Mouse (Mus musculus): Measurements from ENCODE around the gene Camkv. TPM values are rescaled to one million over a fixed set of nuclear protein-coding genes. Genes with fewer than 3 reads are reported as not detected.
A peak's percentile ranks its signal among the peaks of the same experiment; 100 is the strongest.

The Camkv gene
- polyA plus RNA-seq, 1 experiment from 2014 or later, result 16.7 TPM

DNA sequence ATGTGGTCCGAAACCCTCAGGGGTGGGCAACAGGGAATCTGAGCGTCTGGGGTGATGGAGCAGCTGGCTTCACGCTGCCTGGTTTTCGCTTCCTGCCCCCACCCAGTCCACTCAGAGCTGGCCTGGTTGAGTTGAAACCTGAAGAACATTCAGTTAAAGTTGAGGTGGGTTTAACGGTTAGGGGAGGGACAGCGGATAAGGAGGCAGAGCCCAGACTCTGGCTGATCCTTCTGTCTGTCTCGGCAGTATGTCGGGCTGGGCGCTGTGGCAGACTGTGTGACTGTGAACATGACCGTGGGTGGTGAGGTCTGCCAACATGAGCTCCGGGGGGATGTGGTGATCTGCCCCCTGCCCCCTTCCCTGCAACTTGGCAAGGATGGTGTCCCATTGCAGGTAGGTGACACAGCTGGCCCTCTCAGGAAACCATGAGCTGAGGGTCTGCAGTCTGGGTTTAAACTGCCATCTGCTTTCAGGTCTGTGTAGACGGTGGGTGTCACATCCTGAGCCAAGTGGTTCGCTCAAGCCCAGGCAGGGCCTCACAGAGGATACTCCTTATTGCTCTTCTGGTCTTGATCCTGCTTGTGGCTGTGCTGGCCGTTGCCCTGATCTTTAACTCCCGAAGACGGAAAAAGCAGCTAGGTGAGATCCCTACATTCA is 20.6 kb upstream of the Camkv start:
- H3K9ac ChIP-seq (replicated peaks; ENCODE audit: low read length), result no peak overlapping the region
- no peaks in the 10 kb centered on the region for H3K9me3 ChIP-seq (ENCODE audit: control insufficient read depth, low read length)
- H3K27ac ChIP-seq (replicated peaks; ENCODE audit: low read depth, low read length), result no peak overlapping the region
- no peak overlapping the region for H3K4me3 ChIP-seq (replicated peaks; ENCODE audit: low read depth, low read length)
- H3K27me3 ChIP-seq (ENCODE audit: control insufficient read depth, insufficient read depth, low read length), result no peaks in the 10 kb centered on the region
- no peaks in the 10 kb centered on the region for H3K36me3 ChIP-seq (ENCODE audit: control insufficient read depth, insufficient read depth, low read length)
- no peak for DNase-seq
- ATAC-seq (ENCODE audit: low FRiP score, low TSS enrichment), result no peak
- WGBS, result 85% methylated on average over 16 of the region's 16 CpGs
- peaks cover 9% of the 10 kb centered on the region; the same call in 1 of the 2 replicates for H3K4me1 ChIP-seq (ENCODE audit: control insufficient read depth, insufficient read depth, low read length)
- H3K4me2 ChIP-seq (ENCODE audit: low read length), result no peak overlapping the region

GRCm38 (mm10) chr9:107917895-107918608 is 17.4 kb upstream of the Camkv start:
- peaks cover 9% of the 10 kb centered on the region; the same call in 1 of the 2 replicates for H3K4me1 ChIP-seq (ENCODE audit: control insufficient read depth, insufficient read depth, low read length)
- no peaks in the 10 kb centered on the region for H3K27me3 ChIP-seq (ENCODE audit: control insufficient read depth, insufficient read depth, low read length)
- H3K9ac ChIP-seq (replicated peaks; ENCODE audit: low read length), result no peak overlapping the region
- H3K27ac ChIP-seq (replicated peaks; ENCODE audit: low read depth, low read length), result 0 out of 2 replicates have a peak overlapping the region, but pooled peaks have one; percentile 32
- no peak for ATAC-seq (ENCODE audit: low FRiP score, low TSS enrichment)
- no peaks in the 10 kb centered on the region for H3K36me3 ChIP-seq (ENCODE audit: control insufficient read depth, insufficient read depth, low read length)
- WGBS, result 26% methylated on average over 13 of the region's 13 CpGs
- DNase-seq, result peak; percentile 79
- H3K4me2 ChIP-seq (ENCODE audit: low read length), result no peak overlapping the region
- no peaks in the 10 kb centered on the region for H3K9me3 ChIP-seq (ENCODE audit: control insufficient read depth, low read length)
- H3K4me3 ChIP-seq (replicated peaks; ENCODE audit: low read depth, low read length), result no peak overlapping the region

GRCm38 (mm10) chr9:107918884-107919283 is 16.6 kb upstream of the Camkv start:
- Histone ChIP-seq H3K36me3 (ENCODE audit: control insufficient read depth, insufficient read depth, low read length) (no peaks in the 10 kb centered on the region), H3K4me2 (ENCODE audit: low read length) (no peak overlapping the region), H3K9me3 (ENCODE audit: control insufficient read depth, low read length) (no peaks in the 10 kb centered on the region), H3K27me3 (ENCODE audit: control insufficient read depth, insufficient read depth, low read length) (no peaks in the 10 kb centered on the region), H3K4me1 (ENCODE audit: control insufficient read depth, insufficient read depth, low read length) (peaks cover 11% of the 10 kb centered on the region), H3K27ac (replicated peaks; ENCODE audit: low read depth, low read length) (no peak overlapping the region), H3K9ac (replicated peaks; ENCODE audit: low read length) (no peak overlapping the region), H3K4me3 (replicated peaks; ENCODE audit: low read depth, low read length) (no peak overlapping the region)
- no peak for DNase-seq
- 81% methylated on average over 6 of the region's 6 CpGs for WGBS
- no peak for ATAC-seq (ENCODE audit: low FRiP score, low TSS enrichment)

DNA sequence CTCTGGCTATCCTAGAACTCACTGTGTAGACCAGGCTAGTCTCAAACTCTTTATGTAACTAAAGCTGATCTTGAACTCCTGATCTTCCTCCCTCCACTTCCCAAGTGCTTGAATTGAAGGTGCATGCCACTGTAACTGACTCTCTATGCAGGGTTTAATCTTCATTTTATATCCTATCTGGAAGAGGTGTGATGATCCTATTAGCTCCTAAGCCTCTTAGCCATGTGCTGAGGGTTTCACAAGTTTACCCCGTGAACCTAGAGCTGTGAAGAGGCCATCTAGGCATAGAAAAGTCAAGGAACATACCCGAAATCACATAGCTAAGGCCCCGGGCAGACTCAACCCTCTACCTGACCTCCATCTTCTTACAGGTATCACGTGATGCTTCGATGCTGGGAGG is 16.0 kb upstream of the Camkv start:
- Histone ChIP-seq H3K9me3 (ENCODE audit: control insufficient read depth, low read length) (no peaks in the 10 kb centered on the region), H3K36me3 (ENCODE audit: control insufficient read depth, insufficient read depth, low read length) (no peaks in the 10 kb centered on the region), H3K27me3 (ENCODE audit: control insufficient read depth, insufficient read depth, low read length) (no peaks in the 10 kb centered on the region), H3K27ac (replicated peaks; ENCODE audit: low read depth, low read length) (no peak overlapping the region), H3K4me1 (ENCODE audit: control insufficient read depth, insufficient read depth, low read length) (peaks cover 16% of the 10 kb centered on the region), H3K4me3 (replicated peaks; ENCODE audit: low read depth, low read length) (no peak overlapping the region), H3K9ac (replicated peaks; ENCODE audit: low read length) (no peak overlapping the region), H3K4me2 (ENCODE audit: low read length) (no peak overlapping the region)
- DNase-seq, result no peak
- 77% methylated on average over 5 of the region's 5 CpGs for WGBS
- ATAC-seq (ENCODE audit: low FRiP score, low TSS enrichment), result no peak

DNA sequence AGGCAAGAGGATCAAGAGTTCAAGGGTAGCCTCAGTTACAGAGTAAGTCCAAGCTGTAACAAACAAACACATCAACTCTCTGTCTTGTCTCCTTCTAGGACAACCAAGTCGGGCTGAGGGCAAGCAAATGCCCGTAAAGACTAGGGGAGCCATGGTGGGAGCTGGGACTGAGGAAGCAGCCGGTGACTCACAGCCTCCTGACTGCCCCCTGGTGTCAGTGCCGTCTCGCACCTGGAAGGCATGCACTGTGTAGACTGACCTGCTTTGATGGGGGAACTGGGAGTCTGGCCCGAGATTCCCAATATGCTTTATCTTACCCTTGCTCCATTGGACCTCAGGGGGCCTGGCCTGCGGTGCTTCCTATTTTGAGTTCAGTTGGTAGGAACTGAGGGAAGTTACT is 12.5 kb upstream of the Camkv start:
- H3K4me1 ChIP-seq (ENCODE audit: control insufficient read depth, insufficient read depth, low read length), result peaks cover 26% of the 10 kb centered on the region
- 26% methylated on average over 7 of the region's 7 CpGs for WGBS

GRCm38 (mm10) chr9:107923956-107924355 is 11.5 kb upstream of the Camkv start:
- DNase-seq, result peak; percentile 20
- Histone ChIP-seq H3K27ac (replicated peaks; ENCODE audit: low read depth, low read length) (no peak overlapping the region), H3K4me3 (replicated peaks; ENCODE audit: low read depth, low read length) (no peak overlapping the region), H3K9ac (replicated peaks; ENCODE audit: low read length) (no peak overlapping the region; the same call in 1 of the 2 replicates), H3K27me3 (ENCODE audit: control insufficient read depth, insufficient read depth, low read length) (no peaks in the 10 kb centered on the region), H3K36me3 (ENCODE audit: control insufficient read depth, insufficient read depth, low read length) (no peaks in the 10 kb centered on the region), H3K4me2 (ENCODE audit: low read length) (no peak overlapping the region), H3K4me1 (ENCODE audit: control insufficient read depth, insufficient read depth, low read length) (peaks cover 18% of the 10 kb centered on the region), H3K9me3 (ENCODE audit: control insufficient read depth, low read length) (no peaks in the 10 kb centered on the region)
- 39% methylated on average over 6 of the region's 6 CpGs for WGBS
- ATAC-seq (ENCODE audit: low FRiP score, low TSS enrichment), result no peak

More for the DNA sequence above, 12.5 kb upstream of the Camkv start:
- DNase-seq (no peak), ATAC-seq (ENCODE audit: low FRiP score, low TSS enrichment) (no peak)
- no peak overlapping the region for H3K4me2 ChIP-seq (ENCODE audit: low read length)
- H3K4me3 ChIP-seq (replicated peaks; ENCODE audit: low read depth, low read length), result no peak overlapping the region
- no peaks in the 10 kb centered on the region for H3K27me3 ChIP-seq (ENCODE audit: control insufficient read depth, insufficient read depth, low read length)
- no peaks in the 10 kb centered on the region for H3K36me3 ChIP-seq (ENCODE audit: control insufficient read depth, insufficient read depth, low read length)
- H3K9ac ChIP-seq (replicated peaks; ENCODE audit: low read length), result no peak overlapping the region
- H3K27ac ChIP-seq (replicated peaks; ENCODE audit: low read depth, low read length), result no peak overlapping the region
- no peaks in the 10 kb centered on the region for H3K9me3 ChIP-seq (ENCODE audit: control insufficient read depth, low read length)

DNA sequence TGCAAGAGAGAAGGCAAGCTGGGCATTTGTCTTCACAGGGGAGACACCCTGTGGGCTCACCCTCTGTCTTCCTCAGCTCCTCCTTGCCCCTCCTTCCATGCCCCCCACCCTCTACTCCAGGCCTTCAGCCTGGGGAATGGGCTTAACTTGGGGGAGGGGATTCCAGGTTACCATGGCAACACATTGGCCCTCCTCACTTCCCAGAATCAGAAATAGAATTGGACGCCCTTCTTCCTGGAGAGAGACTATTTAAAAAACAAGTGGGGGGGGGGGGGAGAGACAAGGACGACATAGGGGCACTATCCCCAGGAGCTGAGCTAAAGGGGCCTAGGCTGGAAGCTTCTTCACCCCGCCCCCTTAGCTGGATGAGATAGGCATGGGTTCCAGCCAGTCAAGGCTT is 10.2 kb upstream of the Camkv start:
- H3K4me3 ChIP-seq (replicated peaks; ENCODE audit: low read depth, low read length), result no peak overlapping the region
- no peaks in the 10 kb centered on the region for H3K36me3 ChIP-seq (ENCODE audit: control insufficient read depth, insufficient read depth, low read length)
- peak; percentile 47 for DNase-seq
- WGBS, result 7% methylated on average over 3 of the region's 3 CpGs
- H3K27me3 ChIP-seq (ENCODE audit: control insufficient read depth, insufficient read depth, low read length), result no peaks in the 10 kb centered on the region
- ATAC-seq (ENCODE audit: low FRiP score, low TSS enrichment), result no peak
- H3K4me2 ChIP-seq (ENCODE audit: low read length), result no peak overlapping the region
- peaks cover 18% of the 10 kb centered on the region for H3K4me1 ChIP-seq (ENCODE audit: control insufficient read depth, insufficient read depth, low read length)
- H3K27ac ChIP-seq (replicated peaks; ENCODE audit: low read depth, low read length), result no peak overlapping the region
- H3K9ac ChIP-seq (replicated peaks; ENCODE audit: low read length), result no peak overlapping the region
- no peaks in the 10 kb centered on the region for H3K9me3 ChIP-seq (ENCODE audit: control insufficient read depth, low read length)

GRCm38 (mm10) chr9:107926920-107927420 is 8.5 kb upstream of the Camkv start:
- no peaks in the 10 kb centered on the region for H3K27me3 ChIP-seq (ENCODE audit: control insufficient read depth, insufficient read depth, low read length)
- no peak overlapping the region for H3K4me2 ChIP-seq (ENCODE audit: low read length)
- H3K9ac ChIP-seq (replicated peaks; ENCODE audit: low read length), result no peak overlapping the region
- WGBS, result 65% methylated on average over 9 of the region's 9 CpGs
- H3K27ac ChIP-seq (replicated peaks; ENCODE audit: low read depth, low read length), result no peak overlapping the region
- H3K4me3 ChIP-seq (replicated peaks; ENCODE audit: low read depth, low read length), result no peak overlapping the region
- DNase-seq (no peak), ATAC-seq (ENCODE audit: low FRiP score, low TSS enrichment) (no peak)
- H3K36me3 ChIP-seq (ENCODE audit: control insufficient read depth, insufficient read depth, low read length), result no peaks in the 10 kb centered on the region
- no peaks in the 10 kb centered on the region for H3K9me3 ChIP-seq (ENCODE audit: control insufficient read depth, low read length)
- H3K4me1 ChIP-seq (ENCODE audit: control insufficient read depth, insufficient read depth, low read length), result peaks cover 18% of the 10 kb centered on the region

GRCm38 (mm10) chr9:107927749-107928148 is 7.7 kb upstream of the Camkv start:
- WGBS, result 87% methylated on average over 5 of the region's 5 CpGs
- no peak for ATAC-seq (ENCODE audit: low FRiP score, low TSS enrichment)
- H3K4me3 ChIP-seq (replicated peaks; ENCODE audit: low read depth, low read length), result no peak overlapping the region
- no peak for DNase-seq
- H3K9me3 ChIP-seq (ENCODE audit: control insufficient read depth, low read length), result no peaks in the 10 kb centered on the region
- H3K9ac ChIP-seq (replicated peaks; ENCODE audit: low read length), result no peak overlapping the region
- no peak overlapping the region for H3K4me2 ChIP-seq (ENCODE audit: low read length)
- no peaks in the 10 kb centered on the region for H3K36me3 ChIP-seq (ENCODE audit: control insufficient read depth, insufficient read depth, low read length)
- no peaks in the 10 kb centered on the region for H3K27me3 ChIP-seq (ENCODE audit: control insufficient read depth, insufficient read depth, low read length)
- no peak overlapping the region for H3K27ac ChIP-seq (replicated peaks; ENCODE audit: low read depth, low read length)
- peaks cover 18% of the 10 kb centered on the region for H3K4me1 ChIP-seq (ENCODE audit: control insufficient read depth, insufficient read depth, low read length)

Data from midbrain, embryonic 14.5 days (tissue).